Mouse (Mus musculus) midbrain, embryonic 10.5 days (tissue): ENCODE measurements at regions not wholly inside any gene's neighbourhood (a gene's known extent, or its start where the extent isn't known, plus 50 kb on each side); places are given as distances from the start of the nearest gene placed in this dataset.

Source experiments
- DNase-seq: peaks from one replicate; pipeline ENCODE4 v3.0.0-alpha.2; 2017; ENCODE audit warnings: low spot score
- H3K27ac ChIP-seq: fragments of 300-500 bp; sonication (generic); replicated peaks from 2 replicates; pipeline ENCODE4 v1.5.1; 2016; ENCODE audit warnings: mild to moderate bottlenecking
- H3K27me3 ChIP-seq: fragments of 300-500 bp; sonication (generic); 2 replicates; pipeline ENCODE4 v1.6.1; 2016; ENCODE audit warnings: low read depth, mild to moderate bottlenecking; ENCODE audit not compliant: poor library complexity, severe bottlenecking
- H3K36me3 ChIP-seq: fragments of 300-500 bp; sonication (generic); 2 replicates; pipeline ENCODE4 v1.6.1; 2016; ENCODE audit warnings: mild to moderate bottlenecking, moderate library complexity
- H3K4me1 ChIP-seq: fragments of 300-500 bp; sonication (generic); 2 replicates; pipeline ENCODE4 v1.6.1; 2016
- H3K4me3 ChIP-seq: fragments of 300-500 bp; sonication (generic); 2 replicates; pipeline ENCODE4 v1.5.1; 2016; ENCODE audit warnings: mild to moderate bottlenecking, moderate library complexity
- H3K9me3 ChIP-seq: fragments of 300-500 bp; sonication (generic); replicated peaks from 2 replicates; pipeline ENCODE4 v1.6.1; 2016; ENCODE audit warnings: mild to moderate bottlenecking
- WGBS: fragments of 180-500 bp; shearing (Covaris S2); methylation state at CpG from one replicate; pipeline ENCODE4 v1.1.7; 2016; 5-methylcytosine and 5-hydroxymethylcytosine counted together

DNA sequence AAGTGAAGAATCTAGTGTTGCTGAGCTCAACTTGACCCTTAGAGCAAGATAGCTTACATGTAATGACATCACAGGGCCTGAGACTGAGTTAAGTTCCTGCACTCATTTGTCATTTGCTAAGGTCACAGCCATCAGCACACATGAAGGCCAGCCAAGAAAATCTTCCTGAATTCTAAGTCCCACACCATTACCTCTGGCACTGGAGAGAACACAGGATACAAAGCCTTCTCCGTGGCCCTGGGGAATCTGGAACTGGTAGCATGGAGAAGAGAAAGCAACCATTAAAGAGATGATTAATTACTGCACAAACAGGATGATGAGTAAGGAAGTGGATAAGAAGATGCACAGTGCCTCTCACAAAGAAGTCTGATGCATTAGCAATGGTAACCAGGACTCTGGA, 232.0 kb downstream of the Wdr72 start:
- H3K4me3 ChIP-seq, result no peak overlapping the region
- no peaks in the 10 kb centered on the region for H3K9me3 ChIP-seq
- H3K4me1 ChIP-seq, result peaks cover 2% of the 10 kb centered on the region; the same call in 1 of the 2 replicates
- WGBS, result 81% methylated on average over 1 of the region's 1 CpGs
- H3K27ac ChIP-seq, result no peak overlapping the region
- H3K27me3 ChIP-seq, result no peaks in the 10 kb centered on the region
- no peaks in the 10 kb centered on the region for H3K36me3 ChIP-seq
- DNase-seq, result no peak

GRCm38 (mm10) chr9:74345027-74345426, 234.9 kb downstream of the Wdr72 start:
- peaks cover 11% of the 10 kb centered on the region for H3K4me1 ChIP-seq
- no peaks in the 10 kb centered on the region for H3K9me3 ChIP-seq
- no peak overlapping the region for H3K27ac ChIP-seq
- 84% methylated on average over 7 of the region's 7 CpGs for WGBS
- H3K27me3 ChIP-seq, result no peaks in the 10 kb centered on the region
- no peak for DNase-seq
- H3K36me3 ChIP-seq, result no peaks in the 10 kb centered on the region
- no peak overlapping the region for H3K4me3 ChIP-seq

DNA sequence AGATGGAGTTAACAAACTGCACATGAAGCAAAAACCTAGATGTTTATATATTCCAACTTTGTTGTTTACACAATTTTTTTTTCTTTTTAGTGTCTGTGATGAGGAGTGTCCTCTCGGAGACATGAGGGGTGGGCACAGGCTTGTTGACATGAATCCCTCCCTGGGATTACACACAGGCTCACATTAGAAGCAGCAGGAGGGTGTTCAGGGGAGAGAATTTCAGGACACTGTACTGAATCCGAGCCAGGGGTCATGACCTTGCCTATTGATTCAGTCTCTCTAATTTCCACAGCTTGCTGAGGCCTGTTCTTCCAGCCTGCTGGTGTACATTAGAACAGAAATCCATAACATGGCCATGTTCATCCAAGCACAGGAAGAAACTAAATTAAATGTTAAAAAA, 238.6 kb downstream of the Wdr72 start:
- DNase-seq, result peak; percentile 18
- no peaks in the 10 kb centered on the region for H3K9me3 ChIP-seq
- H3K4me1 ChIP-seq, result peaks cover 11% of the 10 kb centered on the region
- no peaks in the 10 kb centered on the region for H3K27me3 ChIP-seq
- no peaks in the 10 kb centered on the region for H3K36me3 ChIP-seq
- H3K4me3 ChIP-seq, result no peak overlapping the region
- 20% methylated on average over 2 of the region's 2 CpGs for WGBS
- no peak overlapping the region for H3K27ac ChIP-seq

GRCm38 (mm10) chr9:74365930-74366438, 255.8 kb downstream of the Wdr72 start:
- H3K27ac ChIP-seq, result no peak overlapping the region
- H3K4me3 ChIP-seq, result no peak overlapping the region
- no peak for DNase-seq
- H3K36me3 ChIP-seq, result no peaks in the 10 kb centered on the region
- peaks cover 6% of the 10 kb centered on the region; the same call in 1 of the 2 replicates for H3K4me1 ChIP-seq
- no peaks in the 10 kb centered on the region for H3K27me3 ChIP-seq
- no peaks in the 10 kb centered on the region for H3K9me3 ChIP-seq
- 36% methylated on average over 3 of the region's 3 CpGs for WGBS

GRCm38 (mm10) chr9:74376191-74376590, 266.0 kb downstream of the Wdr72 start:
- no peak for DNase-seq
- Histone ChIP-seq H3K4me3 (no peak overlapping the region), H3K9me3 (no peaks in the 10 kb centered on the region), H3K4me1 (no peaks in the 10 kb centered on the region), H3K36me3 (no peaks in the 10 kb centered on the region), H3K27me3 (no peaks in the 10 kb centered on the region), H3K27ac (no peak overlapping the region)

GRCm38 (mm10) chr9:74377204-74377603, 267.0 kb downstream of the Wdr72 start:
- Histone ChIP-seq H3K4me1 (no peaks in the 10 kb centered on the region), H3K4me3 (no peak overlapping the region), H3K27ac (no peak overlapping the region), H3K9me3 (no peaks in the 10 kb centered on the region), H3K36me3 (no peaks in the 10 kb centered on the region), H3K27me3 (no peaks in the 10 kb centered on the region)
- no peak for DNase-seq

DNA sequence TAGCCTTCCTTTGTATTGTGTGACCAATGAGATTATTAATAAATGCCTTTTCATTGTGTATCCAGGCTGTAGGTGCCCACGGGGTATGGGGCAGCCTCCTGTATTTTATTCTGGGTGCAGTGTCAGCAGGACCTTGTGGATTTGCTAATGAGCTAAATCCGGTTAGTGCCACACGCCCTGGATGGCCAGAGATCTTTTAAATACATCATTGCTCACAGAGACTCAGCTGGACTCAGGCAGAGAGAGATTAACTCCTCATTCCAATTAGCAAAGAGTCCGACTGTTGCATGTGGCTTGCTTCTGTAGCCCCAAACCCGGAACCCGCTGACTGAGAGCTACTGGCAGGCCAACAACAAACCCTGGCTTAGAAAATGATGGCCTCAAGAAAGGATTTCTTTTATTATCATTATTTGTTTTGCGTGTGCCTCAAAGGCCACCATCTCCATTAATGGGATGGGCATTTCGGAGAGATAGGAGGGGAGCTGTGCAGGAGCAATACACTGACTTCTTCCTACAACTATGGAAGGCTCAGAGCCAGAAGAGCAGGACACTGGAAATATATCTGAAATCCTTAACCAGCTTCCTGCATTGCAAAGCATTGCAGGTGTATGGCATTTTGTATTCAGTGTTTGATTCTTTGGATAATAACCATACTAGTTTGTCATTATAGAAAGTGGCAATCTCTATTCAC, 274.2 kb downstream of the Wdr72 start:
- peak; percentile 11 for DNase-seq
- no peak overlapping the region for H3K4me3 ChIP-seq
- no peaks in the 10 kb centered on the region for H3K36me3 ChIP-seq
- 45% methylated on average over 8 of the region's 8 CpGs for WGBS
- no peaks in the 10 kb centered on the region for H3K27me3 ChIP-seq
- H3K27ac ChIP-seq, result no peak overlapping the region
- no peaks in the 10 kb centered on the region for H3K9me3 ChIP-seq
- H3K4me1 ChIP-seq, result peaks cover 14% of the 10 kb centered on the region; the same call in 1 of the 2 replicates

GRCm38 (mm10) chr9:74425594-74425993, 315.4 kb downstream of the Wdr72 start:
- peaks cover 12% of the 10 kb centered on the region for H3K4me1 ChIP-seq
- no peaks in the 10 kb centered on the region for H3K27me3 ChIP-seq
- no peak overlapping the region for H3K4me3 ChIP-seq
- no peak for DNase-seq
- 90% methylated on average over 2 of the region's 2 CpGs for WGBS
- no peak overlapping the region for H3K27ac ChIP-seq
- H3K36me3 ChIP-seq, result no peaks in the 10 kb centered on the region
- H3K9me3 ChIP-seq, result no peaks in the 10 kb centered on the region

- Histone ChIP-seq H3K4me1 (peaks cover under 1% of the 10 kb centered on the region; the same call in 1 of the 2 replicates), H3K27me3 (no peaks in the 10 kb centered on the region), H3K27ac (no peak overlapping the region), H3K9me3 (no peaks in the 10 kb centered on the region), H3K36me3 (no peaks in the 10 kb centered on the region), H3K4me3 (no peak overlapping the region)
- WGBS, result 95% methylated on average over 5 of the region's 5 CpGs
- no peak for DNase-seq
These were observed 339.8 kb downstream of the Wdr72 start for GRCm38 (mm10) chr9:74449981-74450380.

DNA sequence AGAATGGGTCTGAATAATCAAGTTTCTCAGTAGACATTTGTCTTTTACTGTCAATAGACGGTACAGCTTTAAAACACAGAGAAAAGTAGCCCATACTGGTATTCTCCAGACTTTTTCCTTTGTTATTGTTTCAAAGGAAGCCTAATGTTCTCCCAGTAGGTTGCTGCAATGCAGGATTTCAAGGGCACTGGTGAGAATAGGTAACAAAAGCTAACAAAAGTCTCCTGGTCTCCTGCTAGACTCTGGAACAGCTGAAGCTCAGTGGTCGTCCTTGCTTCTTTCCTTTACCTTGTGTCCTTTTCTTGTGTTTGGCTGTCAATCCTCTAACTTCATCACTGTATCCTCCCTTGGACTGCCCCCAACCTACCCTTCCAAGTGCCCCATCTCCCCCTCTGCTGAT, 350.9 kb downstream of the Wdr72 start:
- no peak overlapping the region for H3K4me3 ChIP-seq
- H3K9me3 ChIP-seq, result no peaks in the 10 kb centered on the region
- WGBS, result 49% methylated on average over 2 of the region's 2 CpGs
- no peak for DNase-seq
- H3K4me1 ChIP-seq, result no peaks in the 10 kb centered on the region
- no peak overlapping the region for H3K27ac ChIP-seq
- no peaks in the 10 kb centered on the region for H3K36me3 ChIP-seq
- no peaks in the 10 kb centered on the region for H3K27me3 ChIP-seq

DNA sequence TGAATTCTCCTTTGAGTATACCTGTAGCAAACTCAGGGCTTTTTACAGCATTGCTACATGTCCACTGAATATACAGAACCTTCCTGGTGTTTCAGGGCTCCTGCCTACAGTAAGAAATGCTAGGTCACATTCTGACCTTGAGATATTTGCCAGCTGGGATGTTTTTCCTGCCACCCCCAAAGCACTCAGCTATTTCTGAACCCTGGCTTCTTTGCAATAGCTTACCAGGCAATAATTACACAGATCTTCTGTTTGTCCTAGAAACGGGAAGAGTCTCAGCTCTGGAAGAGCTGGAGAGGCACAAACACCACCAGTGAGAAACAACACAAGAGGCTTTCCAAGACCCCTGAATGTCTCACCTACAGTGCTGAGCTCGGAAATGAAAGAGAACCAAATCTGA, 366.7 kb downstream of the Wdr72 start:
- no peak for DNase-seq
- Histone ChIP-seq H3K9me3 (no peaks in the 10 kb centered on the region), H3K36me3 (no peaks in the 10 kb centered on the region), H3K4me1 (no peaks in the 10 kb centered on the region), H3K4me3 (no peak overlapping the region), H3K27ac (no peak overlapping the region), H3K27me3 (no peaks in the 10 kb centered on the region)
- 56% methylated on average over 2 of the region's 2 CpGs for WGBS

DNA sequence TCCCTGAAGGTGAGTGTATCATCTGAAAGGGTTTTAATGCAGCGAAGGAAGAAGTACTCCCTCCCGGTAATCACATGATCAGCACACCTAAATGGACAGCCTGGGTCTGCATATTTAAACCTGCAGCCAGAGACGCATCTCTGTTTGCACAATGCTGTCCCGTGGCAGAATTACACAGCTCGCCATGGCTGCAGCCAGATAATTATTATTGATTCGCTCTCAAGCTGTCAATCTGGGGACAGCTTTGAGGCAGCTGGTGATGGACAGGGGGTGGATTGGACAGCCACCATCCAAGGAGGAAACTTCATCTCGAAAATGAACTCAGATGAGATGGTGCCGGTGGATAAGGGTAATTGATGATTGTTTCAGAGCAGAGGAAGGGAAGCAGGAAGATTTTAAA, 369.1 kb downstream of the Wdr72 start:
- Histone ChIP-seq H3K9me3 (no peaks in the 10 kb centered on the region), H3K4me1 (no peaks in the 10 kb centered on the region), H3K27me3 (no peaks in the 10 kb centered on the region), H3K36me3 (no peaks in the 10 kb centered on the region), H3K27ac (no peak overlapping the region), H3K4me3 (no peak overlapping the region)
- 82% methylated on average over 8 of the region's 8 CpGs for WGBS
- DNase-seq, result no peak

GRCm38 (mm10) chr9:74513887-74514286, 347.8 kb upstream of the Onecut1 start:
- Histone ChIP-seq H3K9me3 (no peaks in the 10 kb centered on the region), H3K27ac (no peak overlapping the region), H3K4me1 (no peaks in the 10 kb centered on the region), H3K27me3 (no peaks in the 10 kb centered on the region), H3K4me3 (no peak overlapping the region), H3K36me3 (no peaks in the 10 kb centered on the region)
- DNase-seq, result no peak
- 87% methylated on average over 2 of the region's 2 CpGs for WGBS

DNA sequence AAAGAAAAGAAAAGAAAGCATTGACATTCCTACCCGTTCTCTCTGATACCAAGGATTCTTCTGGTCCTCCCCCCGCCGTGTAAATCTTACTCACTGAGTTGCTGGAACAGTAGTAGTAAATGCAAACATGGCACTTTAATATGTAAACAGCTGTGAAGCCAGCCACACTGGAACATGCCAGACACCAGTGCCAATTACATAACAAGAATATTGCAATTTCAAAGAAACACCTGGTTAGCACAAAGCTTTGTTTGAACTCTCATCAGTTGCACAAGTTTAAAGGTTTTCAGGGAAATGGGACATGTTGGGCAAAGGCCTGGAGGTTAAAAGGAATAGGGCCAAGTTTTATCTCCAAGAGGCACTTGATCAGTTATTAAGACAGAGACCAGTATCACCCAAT, 333.2 kb upstream of the Onecut1 start:
- H3K27me3 ChIP-seq, result no peaks in the 10 kb centered on the region
- no peaks in the 10 kb centered on the region for H3K9me3 ChIP-seq
- no peak for DNase-seq
- 95% methylated on average over 3 of the region's 3 CpGs for WGBS
- H3K27ac ChIP-seq, result no peak overlapping the region
- H3K4me1 ChIP-seq, result peaks cover 28% of the 10 kb centered on the region
- H3K36me3 ChIP-seq, result no peaks in the 10 kb centered on the region
- H3K4me3 ChIP-seq, result no peak overlapping the region
